Mouse (Mus musculus) thymus, adult 18-20 months (tissue): Measurements from ENCODE around the gene Cdkal1.
A peak's percentile ranks its signal among the peaks of the same experiment; 100 is the strongest.

Experiments used
- DNase-seq, 2 experiments: peaks; one replicate each; pipeline ENCODE4 v3.0.0; 2022; ENCODE audit warnings: mixed read lengths in 2 of 2

The Cdkal1 gene

DNA sequence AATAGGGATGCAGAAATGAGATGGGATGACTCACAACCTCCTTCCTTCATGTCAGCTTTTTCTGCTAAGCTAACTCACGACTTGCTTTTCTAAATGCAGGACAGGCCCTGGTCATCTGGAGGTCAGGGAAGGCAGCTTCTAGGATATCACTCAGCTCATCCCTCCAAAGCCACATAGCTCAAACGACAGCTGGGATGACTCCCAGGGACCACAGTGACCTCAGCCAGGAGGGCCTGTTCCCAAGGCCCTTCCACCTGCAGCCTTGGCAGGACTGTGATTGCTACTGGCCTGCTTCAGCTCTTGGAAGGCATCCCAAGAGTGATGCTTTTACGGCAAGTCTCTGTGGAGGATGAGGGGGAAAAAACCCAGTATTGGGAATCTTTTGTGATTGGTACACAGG, 693.0 kb downstream of the Cdkal1 start:
- DNase-seq: no peak

DNA sequence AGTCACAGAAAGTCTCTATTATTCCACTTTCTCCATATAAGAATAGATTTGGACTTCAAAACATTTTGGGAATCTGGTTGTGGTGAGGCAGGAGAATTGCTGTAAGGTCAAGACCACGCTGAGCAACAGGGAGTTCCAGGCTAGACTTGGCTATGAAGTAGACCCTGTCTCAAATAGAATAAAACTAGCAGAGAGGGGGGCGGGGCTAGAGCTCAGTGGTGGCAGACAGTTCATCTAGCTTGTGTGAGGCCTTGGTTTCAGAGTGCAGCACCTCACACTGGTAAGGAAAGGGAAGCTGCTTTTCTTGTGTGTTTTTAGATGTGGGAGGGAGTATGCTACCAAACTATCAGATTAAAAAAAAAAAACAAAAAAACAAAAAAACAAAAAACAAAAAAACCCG, 694.0 kb downstream of the Cdkal1 start:
- no peak for DNase-seq

DNA sequence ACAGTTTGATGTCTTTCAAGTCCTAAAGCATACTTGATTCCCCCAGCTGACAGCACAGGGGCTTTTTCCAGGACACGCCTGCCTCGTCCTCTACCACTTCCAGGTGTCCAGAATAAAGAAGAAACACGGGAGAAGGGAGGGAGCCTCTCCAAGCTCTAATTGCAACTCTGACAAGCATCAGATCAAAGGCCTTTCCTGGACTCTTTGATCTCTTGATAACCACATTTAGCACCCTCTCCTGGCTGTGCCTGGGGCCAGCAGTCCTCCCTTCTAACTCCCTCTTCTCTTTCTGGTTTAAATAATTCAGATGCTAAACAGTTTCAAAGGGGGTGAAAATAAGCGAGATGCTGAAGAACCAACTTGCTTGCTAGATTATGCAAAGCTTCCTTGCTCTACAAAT, 698.8 kb downstream of the Cdkal1 start:
- DNase-seq: peak in 1 of 2 experiments; percentile 15

DNA sequence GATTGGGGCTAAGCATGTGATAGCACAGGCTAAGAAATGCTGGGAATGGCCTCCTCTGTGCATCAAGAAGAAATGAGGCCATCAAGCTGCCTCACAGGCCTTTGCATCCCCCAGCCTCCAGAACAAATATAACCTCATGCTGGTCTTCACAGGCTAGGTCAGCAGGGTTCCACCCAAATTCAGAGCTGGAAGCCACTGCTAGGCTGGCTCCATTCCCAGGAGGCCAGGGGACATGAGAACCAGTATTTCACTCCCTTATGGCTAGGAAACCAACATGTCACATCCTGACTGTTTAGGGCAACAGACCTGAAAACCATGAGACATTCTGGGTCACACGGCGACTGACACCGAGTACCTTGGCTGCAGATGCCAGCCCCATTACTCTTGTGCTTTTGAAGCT, 700.2 kb downstream of the Cdkal1 start:
- no peak for DNase-seq

DNA sequence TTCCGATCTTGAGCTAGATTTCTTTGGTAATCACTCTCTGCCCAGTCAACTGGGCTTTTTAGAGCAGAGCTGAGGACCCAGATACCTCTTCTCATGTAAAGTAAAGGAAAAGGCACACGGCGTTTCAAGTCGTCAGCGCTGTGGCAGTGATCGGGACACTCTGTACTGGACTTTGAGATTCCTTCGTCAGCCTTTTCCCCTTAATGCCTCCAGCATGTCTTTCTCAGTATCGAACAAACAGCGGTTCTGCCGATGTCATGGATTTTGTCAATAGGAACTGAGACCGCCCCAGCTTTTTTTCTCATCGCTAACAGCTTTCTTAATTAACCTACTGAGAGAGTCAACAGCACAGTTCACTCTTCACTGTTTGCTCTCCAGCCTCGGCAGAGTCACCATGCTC, 705.4 kb downstream of the Cdkal1 start:
- DNase-seq: no peak

DNA sequence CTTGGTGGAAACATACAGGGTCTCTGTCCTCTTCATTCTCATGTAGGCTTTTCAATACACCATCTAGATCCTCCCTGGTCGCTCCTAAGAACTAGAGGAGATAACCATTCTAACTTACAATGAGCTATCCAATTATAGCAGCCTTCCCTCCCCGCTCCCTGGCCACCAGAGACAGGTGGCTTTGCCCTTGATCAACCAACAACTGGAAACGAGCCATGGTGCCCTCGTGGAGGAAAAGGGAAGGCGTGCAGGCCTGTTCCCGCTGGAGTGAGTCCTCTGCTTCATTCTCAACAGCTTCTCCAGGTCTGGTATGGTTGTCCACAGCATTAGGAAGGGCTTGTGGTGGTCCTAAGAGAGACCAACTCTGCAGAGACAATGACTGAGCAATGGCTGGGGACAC, 706.1 kb downstream of the Cdkal1 start:
- DNase-seq: no peak

DNA sequence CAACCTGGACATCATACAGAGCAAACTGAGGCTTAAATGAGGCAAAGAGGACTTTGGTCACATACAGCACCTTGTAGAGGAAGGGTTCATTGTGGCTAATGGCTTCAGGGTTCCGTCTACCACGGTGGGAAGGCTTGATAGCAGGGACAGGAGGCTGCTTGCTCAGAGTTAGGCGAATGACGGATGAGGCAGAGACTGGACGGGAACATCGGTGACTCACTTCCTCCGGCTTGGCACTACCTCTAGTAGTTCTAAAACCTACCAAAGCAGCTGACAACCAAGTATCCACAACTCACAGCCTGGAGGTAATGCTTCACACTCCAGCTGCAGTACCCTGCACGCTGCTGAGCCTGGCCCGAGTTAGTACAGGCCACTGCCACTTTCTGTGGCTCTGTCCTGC, 706.9 kb downstream of the Cdkal1 start:
- DNase-seq: no peak
